In genomic region chr15:89373762-89374248, GRCm38 (mm10) we compare ENCODE assay signal across 8 mouse cellular contexts. TPM values are rescaled to one million over a fixed set of nuclear protein-coding genes. Genes with fewer than 3 reads are reported as not detected.
DNase-seq lines count a peak whose midpoint lies in the region; ATAC-seq lines count a peak whose summit lies in the region.

TSS of gene Sco2 (minus strand) at chr15:89373846.

- H3K27ac ChIP-seq in heart, embryonic 13.5 days (replicated peaks): peak within 1 kb of the TSS; percentile 94
- H3K27ac ChIP-seq in liver, embryonic 12.5 days: peak within 1 kb of the TSS; percentile 90
- peak within 1 kb of the TSS; percentile 94 for H3K27ac ChIP-seq in stomach, embryonic 15.5 days

- DNase-seq in CD4-positive helper T cell, adult 2 months (ENCODE audit: low read depth, low spot score): peak; percentile 88
- DNase-seq in brain, embryonic 18.5 days (ENCODE audit: low read depth, low spot score): peak; percentile 73
- DNase-seq in kidney, postnatal 10 days: peak; percentile 97
- peak; percentile 87 to 91 for DNase-seq in natural killer cell, adult 2 months (ENCODE audit: low spot score in 2 of 2)

- peak within 1 kb of the TSS; percentile 90 for H3K4me2 ChIP-seq in heart, embryonic 13.5 days
- H3K4me2 ChIP-seq in liver, embryonic 12.5 days: peak within 1 kb of the TSS; percentile 96
- peak within 1 kb of the TSS; percentile 91 for H3K4me2 ChIP-seq in stomach, embryonic 15.5 days

- peaks cover 41% of the 10 kb centered on the region for H3K36me3 ChIP-seq in heart, embryonic 13.5 days
- H3K36me3 ChIP-seq in liver, embryonic 12.5 days: peaks cover 41% of the 10 kb centered on the region
- peaks cover 36% of the 10 kb centered on the region for H3K36me3 ChIP-seq in stomach, embryonic 15.5 days

- peaks cover 35% of the 10 kb centered on the region for H3K27me3 ChIP-seq in heart, embryonic 13.5 days (replicated peaks)
- H3K27me3 ChIP-seq in liver, embryonic 12.5 days (replicated peaks): peaks cover 31% of the 10 kb centered on the region
- H3K27me3 ChIP-seq in stomach, embryonic 15.5 days (replicated peaks): peaks cover 28% of the 10 kb centered on the region

- ATAC-seq in erythroid progenitor cell, adult 5-6 weeks (replicated peaks; ENCODE audit: low FRiP score, poor library complexity, severe bottlenecking): peak; percentile 69
- peak; percentile 47 for ATAC-seq in heart, embryonic 13.5 days (ENCODE audit: extremely low read depth, insufficient number of reproducible peaks, low FRiP score, low TSS enrichment)
- peak; percentile 71 for ATAC-seq in liver, embryonic 12.5 days
- ATAC-seq in stomach, embryonic 15.5 days (ENCODE audit: insufficient read depth, low FRiP score, low read depth): peak; percentile 84

- peak within 1 kb of the TSS; percentile 88 for H3K9ac ChIP-seq in heart, embryonic 13.5 days
- H3K9ac ChIP-seq in liver, embryonic 12.5 days: peak within 1 kb of the TSS; percentile 81
- peak within 1 kb of the TSS; percentile 80 for H3K9ac ChIP-seq in stomach, embryonic 15.5 days

- no peaks in the 10 kb centered on the region for H3K9me3 ChIP-seq in heart, embryonic 13.5 days
- H3K9me3 ChIP-seq in liver, embryonic 12.5 days (replicated peaks): no peaks in the 10 kb centered on the region
- no peaks in the 10 kb centered on the region for H3K9me3 ChIP-seq in stomach, embryonic 15.5 days

- peaks cover 36% of the 10 kb centered on the region for H3K4me1 ChIP-seq in heart, embryonic 13.5 days
- H3K4me1 ChIP-seq in liver, embryonic 12.5 days: peaks cover 48% of the 10 kb centered on the region
- H3K4me1 ChIP-seq in stomach, embryonic 15.5 days: peaks cover 16% of the 10 kb centered on the region

- H3K4me3 ChIP-seq in heart, embryonic 13.5 days: peak within 1 kb of the TSS; percentile 75
- H3K4me3 ChIP-seq in liver, embryonic 12.5 days: peak within 1 kb of the TSS; percentile 76
- H3K4me3 ChIP-seq in stomach, embryonic 15.5 days (replicated peaks): peak within 1 kb of the TSS; percentile 83

- under 1% methylated on average over 42 of the region's 42 CpGs for WGBS in heart, embryonic 13.5 days
- 1% methylated on average over 42 of the region's 42 CpGs for WGBS in liver, embryonic 12.5 days (ENCODE audit: insufficient replicate concordance)
- 0% methylated on average over 42 of the region's 42 CpGs for WGBS in stomach, embryonic 15.5 days

RNA-seq across cellular contexts. Expression of gene Sco2, which starts in this region (rescaled TPM):
- total RNA-seq in erythroid progenitor cell, adult 5-6 weeks (2015; ENCODE audit: low replicate concordance): 2.9 TPM in 1 of 2 replicates, not detected in the other
- total RNA-seq in erythroid progenitor cell, adult 5-6 weeks (2017; ENCODE audit: low replicate concordance): 0.23 and 5.1 TPM in 2 replicates
- polyA plus RNA-seq in heart, embryonic 13.5 days (2015; fragmentation: Nextera tagmentation; extraction: Ambion mirVana): 7.1 and 7.2 TPM in 2 replicates
- 4.9 and 5.6 TPM in 2 replicates for polyA plus RNA-seq in liver, embryonic 12.5 days (2016; fragmentation: Nextera tagmentation; extraction: Ambion mirVana)
- polyA plus RNA-seq in stomach, embryonic 15.5 days (2015; fragmentation: Nextera tagmentation; extraction: Ambion mirVana): 6.7 and 7.3 TPM in 2 replicates

Comparison
In these comparisons a context has a peak if more than half of its experiments do, and no peak if none do; other contexts are left out.
1. Peak in every context shown above with its lines: DNase-seq, ATAC-seq, H3K4me3 ChIP-seq and H3K27ac ChIP-seq.